Mouse (Mus musculus) heart, adult 18-20 months (tissue): ENCODE data around the gene Gpam. TPM values are rescaled to one million over a fixed set of nuclear protein-coding genes. Genes with fewer than 3 reads are reported as not detected.

Source experiments
- DNase-seq, 2 experiments: peaks; one replicate each; pipeline ENCODE4 v3.0.0; 2021 to 2022; ENCODE audit warnings: mixed read lengths in 1 of 2
- total RNA-seq, 2 experiments: library from RNA; stranded (reverse); gene quantifications; 2 replicates each; pipeline ENCODE4 v1.2.3; 2021

The Gpam gene
- total RNA-seq, 2 experiments from 2014 or later, result 147 to 182 TPM

DNA sequence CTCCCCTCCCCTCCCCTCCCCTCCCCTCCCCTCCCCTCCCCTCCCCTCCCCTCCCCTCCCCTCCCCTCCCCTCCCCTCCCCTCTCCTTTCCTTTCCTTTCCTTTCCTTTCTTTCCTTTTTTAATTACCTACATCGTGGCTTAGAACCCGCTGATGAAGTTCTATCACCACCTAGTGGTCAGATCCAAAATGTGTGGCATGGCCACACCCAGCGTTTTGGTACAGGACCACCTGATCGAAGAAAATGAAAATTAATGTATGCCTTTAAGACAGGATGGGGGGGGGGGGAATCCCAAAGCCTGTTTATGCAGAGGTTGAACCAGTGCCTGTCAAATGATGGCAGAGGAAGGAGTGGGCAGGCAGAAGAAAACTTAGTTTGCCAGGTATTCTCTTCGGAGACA lies 65.1 kb downstream of the Gpam start:
- DNase-seq, result peak in 1 of 2 experiments; percentile 61

DNA sequence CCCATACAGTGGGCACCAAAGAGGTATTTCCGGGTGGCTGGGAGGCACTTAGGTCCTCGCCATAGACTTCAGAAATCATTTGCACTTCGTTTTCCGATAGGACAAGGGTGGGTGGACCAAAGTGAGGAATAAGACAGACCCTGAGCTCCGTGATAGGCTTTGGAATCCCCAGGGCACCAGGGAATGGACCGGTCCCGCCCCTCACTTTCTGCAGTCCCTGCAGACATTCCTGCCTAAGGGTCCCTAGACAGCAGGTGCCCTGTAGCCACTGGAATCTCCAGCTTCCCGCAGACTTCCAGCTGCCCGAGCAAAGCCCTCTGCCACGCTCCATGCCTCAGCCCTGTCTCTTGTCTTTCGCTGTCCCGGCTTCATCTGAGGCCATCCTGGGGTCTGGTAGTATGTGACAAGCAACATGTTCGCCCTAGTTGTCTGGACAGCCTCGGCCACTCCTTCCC lies 65.6 kb downstream of the Gpam start:
- no peak for DNase-seq

DNA sequence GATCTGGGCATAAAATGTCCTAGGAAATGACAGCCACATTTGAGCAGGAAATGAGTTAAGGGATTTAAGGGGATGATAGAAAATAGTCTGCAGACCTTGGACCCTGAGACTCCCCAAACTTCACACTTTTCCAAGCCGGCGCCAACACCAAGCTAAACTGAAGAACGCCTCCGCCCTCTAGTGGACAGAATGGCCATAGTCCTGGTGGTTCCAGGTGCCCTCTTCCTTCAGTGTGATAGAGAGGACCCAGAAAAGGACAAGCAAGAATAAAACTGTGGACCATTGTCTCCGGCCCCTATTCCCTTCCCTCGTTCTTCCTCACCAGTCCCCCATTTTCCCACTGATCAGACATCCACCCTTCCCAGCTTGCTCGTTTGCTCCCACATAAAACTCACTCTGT lies 66.1 kb downstream of the Gpam start:
- peak; percentile 43 to 82 for DNase-seq

DNA sequence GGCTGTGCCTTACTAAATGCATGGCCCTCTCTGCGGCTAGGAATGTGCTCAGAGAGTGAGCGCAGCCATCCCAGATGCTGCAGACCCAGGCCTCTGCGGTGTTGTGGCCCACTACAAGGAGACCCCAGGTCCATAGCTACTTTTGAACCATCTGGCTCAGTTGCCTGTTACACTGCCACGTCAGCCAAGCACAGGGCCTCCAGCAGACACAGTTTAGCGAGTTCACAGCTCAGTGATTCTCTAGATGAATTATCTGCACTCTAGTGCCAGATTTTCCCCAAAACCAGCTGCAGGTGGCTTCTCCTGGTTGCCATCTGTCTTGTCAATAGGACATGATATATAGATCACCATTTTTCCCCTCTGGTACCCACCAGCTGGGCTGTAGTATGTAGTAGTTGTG lies 69.6 kb downstream of the Gpam start:
- DNase-seq, result no peak

DNA sequence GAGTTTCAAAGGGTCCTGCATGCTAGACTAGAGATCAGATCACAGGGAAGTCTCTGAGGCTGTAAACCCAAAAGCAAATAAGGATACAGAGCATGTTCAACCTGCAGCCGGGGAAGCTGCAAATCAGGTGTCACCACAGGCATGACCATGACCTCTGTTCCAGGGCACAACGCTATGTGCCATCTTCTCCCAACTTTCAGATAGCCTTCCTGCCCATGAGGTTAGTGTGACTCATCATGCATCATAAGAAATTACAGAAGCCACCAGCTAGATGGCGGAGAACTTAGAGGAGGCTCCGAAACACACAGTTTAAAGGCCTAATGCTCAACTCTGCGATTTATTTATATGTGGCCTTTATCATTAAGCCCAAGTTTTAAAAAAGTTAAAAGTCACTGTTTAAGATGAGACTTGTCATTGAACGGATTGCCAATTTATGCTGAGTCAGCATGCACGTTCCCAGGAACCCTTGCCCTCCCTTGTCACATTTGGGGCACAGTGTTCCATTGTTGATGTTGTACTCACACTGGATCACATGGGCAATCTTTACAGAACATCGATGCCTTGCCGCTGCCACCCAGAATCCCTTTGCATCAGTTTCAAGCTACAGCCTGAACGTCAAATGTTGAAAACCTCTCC lies 71.3 kb downstream of the Gpam start:
- no peak for DNase-seq

DNA sequence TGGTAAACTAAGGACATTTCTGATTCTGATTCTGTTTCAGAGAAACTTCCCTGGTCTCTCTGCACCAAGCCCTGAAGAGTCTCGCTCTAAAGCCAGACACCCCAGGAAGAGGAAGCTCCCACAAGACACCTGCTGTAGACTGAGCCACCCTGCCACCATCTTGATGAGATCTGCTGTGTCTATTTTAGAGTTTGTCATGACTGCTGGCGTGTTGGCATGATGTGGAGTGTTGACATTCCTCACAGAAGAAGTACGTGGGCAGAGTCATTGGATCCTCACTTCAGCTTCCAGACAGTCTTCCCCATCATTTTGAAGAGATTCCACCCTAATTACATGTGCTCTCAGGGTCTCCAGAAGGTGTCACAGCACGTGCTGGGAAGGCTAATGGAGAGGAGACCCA lies 73.9 kb downstream of the Gpam start:
- DNase-seq, result no peak

DNA sequence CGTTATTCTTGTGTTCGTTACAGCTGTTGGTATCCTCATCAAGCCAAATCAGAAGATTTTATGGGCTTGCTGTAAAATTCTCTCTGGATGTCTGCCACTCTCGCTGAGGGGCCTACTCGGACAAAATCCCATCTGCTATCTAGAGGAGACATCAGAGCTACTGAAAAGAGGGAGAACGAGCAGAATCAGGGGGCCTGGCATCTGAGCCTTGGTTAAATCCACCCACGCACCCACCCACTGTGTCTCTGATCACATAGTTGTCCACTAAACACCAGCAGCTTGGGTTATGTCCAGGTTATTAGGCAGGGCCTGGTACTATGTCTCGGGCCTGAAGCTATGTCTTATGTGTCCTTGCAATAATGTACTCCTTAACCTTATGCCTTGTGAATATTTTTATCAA lies 89.6 kb downstream of the Gpam start:
- no peak for DNase-seq

DNA sequence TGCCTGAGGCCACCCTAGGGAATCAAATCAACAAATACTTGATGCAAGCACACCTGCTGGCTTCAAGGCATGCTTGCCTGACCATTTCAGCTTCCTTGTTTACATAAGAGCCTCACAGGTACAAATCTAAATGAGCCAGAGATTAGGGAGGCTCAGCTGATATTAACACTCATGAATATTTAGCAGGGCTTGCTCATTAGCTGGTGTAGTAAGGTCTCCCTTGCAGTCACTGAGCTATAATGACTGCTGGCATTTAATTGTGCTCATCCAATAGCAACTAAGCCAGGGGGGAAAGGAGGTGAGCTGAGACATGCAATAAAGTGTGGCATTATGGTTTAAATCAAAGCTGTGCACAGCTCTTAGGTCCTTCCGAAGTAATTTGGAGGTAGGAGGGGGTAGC lies 108.2 kb downstream of the Gpam start:
- DNase-seq, result no peak

Other genes starting within 250 kb of the Gpam start
- under 1 TPM in 1 of 2 experiments, not detected in 1; 0.41 TPM for gene Tectb, start 53.5 kb upstream of the Gpam start, total RNA-seq
- under 1 TPM in 1 of 2 experiments, not detected in 1; 0.10 TPM for gene Gucy2g, start 114.0 kb upstream of the Gpam start, total RNA-seq
- 10 to 100 TPM; 11.7 to 33.6 TPM for gene Acsl5, start 124.7 kb upstream of the Gpam start, total RNA-seq
- gene Zdhhc6, start 188.8 kb upstream of the Gpam start, total RNA-seq, result 10 to 100 TPM; 18.9 to 22.7 TPM
- 10 to 100 TPM; 16.1 to 17.0 TPM for gene Vti1a, start 189.1 kb upstream of the Gpam start, total RNA-seq